Mouse (Mus musculus) brain, embryonic 14.5 days (tissue): ENCODE measurements around the gene Srsf2.
"Not testable (repeated sequence)": the region's sequence is repeated elsewhere in the genome, so short reads cannot be mapped to it uniquely, and the experiment has no call there.

Experiments used
- CTCF ChIP-seq: fragments of 200-500 bp; IDR thresholded peaks from 2 replicates; pipeline ENCODE4 v1.5.1; 2012; ENCODE audit warnings: inconsistent platforms, mild to moderate bottlenecking, moderate library complexity, borderline replicate concordance; ENCODE audit not compliant: insufficient read depth, insufficient read length; ENCODE audit errors: extremely low read depth
- POLR2A ChIP-seq: fragments of 200-500 bp; IDR thresholded peaks from 2 replicates; pipeline ENCODE4 v1.6.1; 2012; ENCODE audit warnings: mild to moderate bottlenecking, inconsistent platforms, borderline replicate concordance; ENCODE audit not compliant: poor library complexity, insufficient read depth, insufficient read length, severe bottlenecking; ENCODE audit errors: extremely low read depth

- not testable (repeated sequence) for TF ChIP-seq CTCF, POLR2A
Observed at GRCm38 (mm10) chr11:116848877-116849178, 4.1 kb downstream of the Srsf2 start.
